Mouse (Mus musculus): ENCODE results near the gene Frrs1.

Gene Frrs1

DNA sequence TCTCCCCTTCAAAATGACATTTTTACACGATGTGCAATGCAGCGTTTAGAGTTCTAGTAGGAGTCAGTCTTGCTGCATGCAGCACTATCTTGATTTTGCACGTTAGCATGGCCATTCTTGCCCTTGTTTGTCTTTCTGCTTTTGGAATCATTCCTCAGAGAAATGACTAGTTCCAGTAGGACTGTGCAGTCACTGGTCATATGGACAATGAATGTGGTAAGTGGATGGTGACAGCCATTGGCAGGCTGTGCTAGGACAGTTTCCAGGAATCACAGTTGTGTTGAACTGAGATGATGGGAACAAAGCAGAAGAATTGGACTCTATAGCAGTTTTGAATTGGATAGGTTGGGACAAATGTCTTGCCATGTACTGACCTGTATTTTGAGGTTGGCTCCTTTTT is 55.7 kb downstream of the Frrs1 start:
- DNase-seq = no peak

DNA sequence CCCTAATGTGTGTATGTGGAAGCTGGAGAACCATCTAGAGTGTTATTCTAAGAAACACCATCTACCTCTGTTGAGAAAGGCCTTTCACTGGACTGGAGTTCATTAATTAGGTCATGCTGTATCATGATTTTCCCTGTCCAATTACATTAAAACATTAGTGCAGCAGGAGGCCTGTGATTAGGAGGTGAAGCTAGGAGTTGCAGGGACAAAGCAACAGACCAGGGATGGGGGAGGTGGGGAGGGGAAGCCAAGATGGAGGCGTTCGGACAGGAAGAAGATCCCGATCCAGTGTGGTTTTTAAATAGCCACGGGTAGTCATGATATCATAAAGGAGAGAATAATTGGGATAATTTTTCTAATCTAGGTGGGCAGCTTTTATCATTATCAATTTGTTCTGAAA is 57.8 kb downstream of the Frrs1 start:
- DNase-seq = no peak

GRCm38 (mm10) chr3:116921535-116921934 is 62.3 kb downstream of the Frrs1 start:
- DNase-seq = no peak

GRCm38 (mm10) chr3:116923042-116923441 is 63.8 kb downstream of the Frrs1 start:
- no peak for DNase-seq

DNA sequence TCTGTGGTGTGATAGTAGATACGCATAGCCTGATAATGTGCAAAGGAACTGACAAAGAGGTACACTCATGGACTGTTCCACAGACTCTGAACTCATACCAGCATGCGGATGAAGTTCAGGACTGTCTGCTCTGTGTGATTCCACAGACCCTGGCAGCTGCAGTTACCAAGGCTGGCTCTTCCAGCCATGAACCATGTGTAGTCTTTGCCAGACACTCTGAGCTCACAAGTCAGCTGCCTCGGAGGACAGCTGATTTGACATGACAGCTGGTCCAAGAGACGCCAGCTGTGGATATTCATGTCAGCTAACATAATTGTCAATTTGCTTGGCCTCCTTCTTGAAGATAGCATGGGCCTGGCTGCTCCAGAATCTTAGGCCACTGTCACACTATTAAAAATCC is 69.7 kb downstream of the Frrs1 start:
- no peak for DNase-seq

DNA sequence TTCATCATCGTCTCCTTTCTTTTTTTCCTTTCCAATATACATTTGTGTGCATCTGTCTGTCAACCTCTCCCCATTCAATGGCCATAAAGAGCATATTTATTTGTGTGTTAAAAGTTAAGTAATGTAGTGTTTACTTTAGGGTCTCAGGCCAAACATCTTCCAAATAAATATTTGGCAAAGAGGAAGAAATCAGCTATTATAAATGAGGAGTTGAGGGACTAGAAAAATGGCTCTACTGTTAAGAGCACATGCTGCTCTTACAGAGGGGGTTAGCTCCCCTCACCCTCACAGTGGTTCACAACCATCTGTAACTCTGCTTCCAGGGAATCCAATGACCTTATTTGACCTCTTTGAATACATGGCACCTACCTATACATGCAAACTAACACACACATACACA is 73.9 kb downstream of the Frrs1 start:
- DNase-seq = no peak

DNA sequence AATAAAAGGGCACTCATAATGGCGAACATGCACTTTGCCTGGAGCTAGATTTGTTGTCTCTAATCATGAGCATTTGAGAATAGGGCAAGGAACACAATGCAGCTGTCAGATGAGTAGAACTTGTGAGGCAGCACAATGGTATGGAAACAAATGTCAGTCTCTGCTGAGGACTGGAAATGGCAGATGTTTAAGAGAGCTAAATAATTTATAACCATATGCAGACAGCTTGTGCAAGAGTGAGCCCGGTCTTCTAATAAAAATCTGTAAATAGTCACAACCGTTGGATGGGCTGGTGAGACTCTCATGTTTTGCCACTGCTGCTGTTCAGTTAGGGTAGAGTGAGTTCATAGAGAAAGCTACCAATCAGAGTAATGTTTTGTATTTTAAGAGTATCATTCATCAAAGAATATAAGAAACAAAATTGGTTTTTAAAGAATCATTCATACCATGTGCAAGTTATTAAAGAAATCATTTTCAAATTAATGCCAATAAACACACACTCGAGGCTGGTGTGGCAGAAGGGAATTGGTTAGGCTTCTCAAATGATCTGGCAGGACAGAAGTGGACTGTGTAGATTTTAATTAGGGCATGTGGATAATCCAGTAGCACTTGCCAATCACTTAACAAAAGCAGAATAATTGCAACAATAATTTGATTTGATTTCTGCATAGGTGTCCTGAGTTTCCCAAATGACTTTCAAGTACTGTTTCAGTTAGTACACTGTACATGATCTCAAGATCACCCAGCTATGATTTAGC is 77.8 kb downstream of the Frrs1 start:
- no peak for DNase-seq

- DNase-seq = peak in 1 of 2 experiments; percentile 9
Measured at GRCm38 (mm10) chr3:116940804-116941558, 81.7 kb downstream of the Frrs1 start.

- no peak for DNase-seq
Measured at GRCm38 (mm10) chr3:116941559-116942117, 82.4 kb downstream of the Frrs1 start.

DNA sequence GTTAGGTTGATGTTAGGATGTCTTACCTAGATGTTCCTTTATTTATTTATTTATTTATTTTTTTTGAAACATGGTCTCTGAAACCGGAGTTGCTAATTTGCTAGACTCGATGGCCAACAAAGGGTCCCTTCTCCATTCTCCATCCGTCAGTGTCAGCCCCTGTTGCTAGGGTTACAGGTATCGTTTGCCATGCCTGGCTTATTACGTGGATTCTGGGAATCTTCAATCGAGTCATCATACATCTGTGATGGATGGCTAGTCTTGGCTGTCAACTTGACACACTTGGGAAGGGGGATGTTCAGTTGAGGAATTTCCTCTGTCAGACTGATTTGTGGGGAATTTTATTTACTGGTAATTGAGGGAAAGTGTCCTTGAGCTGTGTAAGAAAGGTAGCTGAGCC is 83.5 kb downstream of the Frrs1 start:
- DNase-seq = no peak

GRCm38 (mm10) chr3:116943422-116943821 is 84.2 kb downstream of the Frrs1 start:
- DNase-seq = no peak

- no peak for DNase-seq
Measured at GRCm38 (mm10) chr3:116946476-116946875, 87.2 kb downstream of the Frrs1 start.

- no peak for DNase-seq
Measured at GRCm38 (mm10) chr3:116950665-116951115, 91.4 kb downstream of the Frrs1 start.

DNA sequence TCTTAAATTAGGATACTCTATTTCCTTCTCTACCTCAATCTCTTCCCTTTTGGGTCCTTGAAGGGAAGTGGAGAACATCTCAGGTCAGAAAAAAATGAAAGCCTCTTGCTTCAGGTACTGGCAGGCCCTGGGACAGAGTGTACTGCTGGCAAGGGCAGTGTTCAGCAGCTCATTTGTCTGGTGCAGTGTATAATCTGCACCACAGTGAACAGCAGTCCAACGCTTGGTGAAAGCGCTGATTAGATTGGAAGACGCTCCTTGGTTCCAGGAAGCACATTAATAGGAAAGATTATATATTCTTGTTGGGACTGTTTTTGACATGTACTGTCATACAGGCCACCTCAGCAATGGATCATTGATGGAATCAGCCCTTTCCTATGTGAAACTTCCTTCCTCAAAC is 92.2 kb downstream of the Frrs1 start:
- DNase-seq = no peak

DNA sequence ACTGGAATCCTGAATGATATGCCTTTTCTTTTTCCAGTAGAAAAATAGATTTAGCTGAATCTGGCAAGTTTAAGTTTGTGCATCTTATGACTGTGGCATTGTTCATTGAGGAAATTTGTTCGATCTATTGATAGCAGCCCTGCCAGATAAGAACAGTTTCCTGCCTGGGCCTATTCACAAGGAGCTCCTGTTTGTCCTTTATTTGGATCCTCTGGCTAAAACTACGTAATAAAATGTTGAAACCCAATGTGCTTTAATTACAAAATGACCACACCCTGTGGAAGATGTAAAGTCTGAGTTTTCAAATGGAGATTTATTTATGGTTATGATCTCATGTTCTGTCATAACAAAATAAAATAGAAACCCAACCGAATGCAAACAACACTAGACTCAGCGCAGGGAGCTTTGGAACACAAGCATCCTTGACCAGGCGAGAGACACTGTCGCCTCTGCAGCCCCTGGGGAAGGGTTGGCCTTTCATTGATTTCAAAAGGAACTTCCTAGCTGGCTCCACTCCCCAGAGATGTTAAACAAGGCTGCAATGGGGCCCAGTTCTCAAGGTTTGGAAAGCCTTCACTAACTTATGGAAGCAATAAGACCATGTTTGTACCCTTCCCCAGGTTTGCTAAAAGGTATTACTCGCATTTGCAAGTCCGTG is 93.1 kb downstream of the Frrs1 start:
- no peak for DNase-seq

- no peak for DNase-seq
Measured at GRCm38 (mm10) chr3:116953366-116953765, 94.1 kb downstream of the Frrs1 start.

- no peak for DNase-seq
Measured at GRCm38 (mm10) chr3:116955061-116955460, 95.8 kb downstream of the Frrs1 start.

Measured in kidney, adult 8-10 months (tissue).